9 mouse cellular contexts compared by ENCODE assay signal in genomic region chr9:58308395-58308794, GRCm38 (mm10). TPM values are rescaled to one million over a fixed set of nuclear protein-coding genes. Genes with fewer than 3 reads are reported as not detected.
DNase-seq lines count a peak whose midpoint lies in the region; ATAC-seq lines count a peak whose summit lies in the region.
"Had no signal": no experiment of that assay in that cellular context is flagged by ENCODE, and none has a peak within 500 bp of the region (broad histone marks: within the 10 kb centered on the region; RNA-seq: fewer than 3 reads in every experiment).

No protein-coding gene starts in this region.

- no peak for DNase-seq in frontal cortex, postnatal 25 days (ENCODE audit: low spot score in 2 of 2)
- peak; percentile 47 for DNase-seq in adipocyte (ENCODE audit: low spot score)
- DNase-seq in heart, adult 18-20 months, result peak; percentile 73 to 82
- no peak for DNase-seq in limb, embryonic 10.5 days (ENCODE audit: low spot score)
- DNase-seq in adrenal gland, adult (ENCODE audit: inconsistent age in 2 of 2, low spot score in 1 of 2), result no peak
- no peak for DNase-seq in thymus, postnatal 10 days (ENCODE audit: low spot score in 2 of 2)

- H3K27ac ChIP-seq in limb, embryonic 10.5 days, result peak overlapping the region; percentile 66
- 0 out of 2 replicates have a peak overlapping the region, but pooled peaks have one; percentile 50 for H3K27ac ChIP-seq in stomach, embryonic 16.5 days (ENCODE audit: low read length)
- H3K27ac ChIP-seq: liver, embryonic 14.5 days had no signal

- H3K4me2 ChIP-seq in stomach, embryonic 16.5 days (ENCODE audit: low read depth, low read length), result no peak overlapping the region

- no peaks in the 10 kb centered on the region for H3K36me3 ChIP-seq in limb, embryonic 10.5 days
- no peaks in the 10 kb centered on the region for H3K36me3 ChIP-seq in stomach, embryonic 16.5 days (ENCODE audit: control insufficient read depth, insufficient read depth, low read length)

- H3K4me3 ChIP-seq in limb, embryonic 10.5 days, result no peak overlapping the region
- no peak overlapping the region for H3K4me3 ChIP-seq in stomach, embryonic 16.5 days (replicated peaks; ENCODE audit: low read length)

- peaks cover 43% of the 10 kb centered on the region for H3K27me3 ChIP-seq in limb, embryonic 10.5 days (ENCODE audit: low read depth, poor library complexity, severe bottlenecking)
- H3K27me3 ChIP-seq in stomach, embryonic 16.5 days (ENCODE audit: control insufficient read depth, insufficient read depth, low read length), result no peaks in the 10 kb centered on the region

- WGBS in limb, embryonic 10.5 days, result 40% methylated on average over 6 of the region's 6 CpGs
- 28% methylated on average over 6 of the region's 6 CpGs for WGBS in stomach, embryonic 16.5 days

- peaks cover 83% of the 10 kb centered on the region for H3K4me1 ChIP-seq in limb, embryonic 10.5 days
- peaks cover 61% of the 10 kb centered on the region for H3K4me1 ChIP-seq in stomach, embryonic 16.5 days (ENCODE audit: control insufficient read depth, insufficient read depth, low read length)

- peak; percentile 66 for ATAC-seq in frontal cortex, adult (ENCODE audit: low TSS enrichment)
- peak; percentile 30; the same call in 1 of the 2 replicates for ATAC-seq in stomach, embryonic 16.5 days (ENCODE audit: insufficient read depth, low FRiP score)

- no peaks in the 10 kb centered on the region for H3K9me3 ChIP-seq in limb, embryonic 10.5 days (replicated peaks)
- no peaks in the 10 kb centered on the region for H3K9me3 ChIP-seq in stomach, embryonic 16.5 days (replicated peaks; ENCODE audit: control insufficient read depth, low read length)

- 0 out of 2 replicates have a peak overlapping the region, but pooled peaks have one; percentile 7 for H3K9ac ChIP-seq in stomach, embryonic 16.5 days (ENCODE audit: low read length)
- H3K9ac ChIP-seq: liver, embryonic 14.5 days had no signal

RNA-seq across cellular contexts. Expression of gene Loxl1, which starts 4.6 kb away (rescaled TPM):
- 10 to 100 TPM; 18.3 to 20.2 TPM for total RNA-seq in heart, adult 18-20 months (2021)
- polyA plus RNA-seq in limb, embryonic 10.5 days (2016; fragmentation: Nextera tagmentation; extraction: Ambion mirVana), result 6.0 and 12.9 TPM in 2 replicates
- 31.0 and 33.4 TPM in 2 replicates for polyA plus RNA-seq in stomach, embryonic 16.5 days (2015; fragmentation: Nextera tagmentation; extraction: Ambion mirVana)

RNA-seq across cellular contexts. Expression of gene Stoml1, which starts 55.4 kb away (rescaled TPM):
- total RNA-seq in heart, adult 18-20 months (2021), result 10 to 100 TPM; 10.2 to 10.5 TPM
- 21.8 and 26.1 TPM in 2 replicates for polyA plus RNA-seq in limb, embryonic 10.5 days (2016; fragmentation: Nextera tagmentation; extraction: Ambion mirVana)
- polyA plus RNA-seq in stomach, embryonic 16.5 days (2015; fragmentation: Nextera tagmentation; extraction: Ambion mirVana), result 23.7 and 26.0 TPM in 2 replicates

RNA-seq across cellular contexts. Expression of gene Pml, which starts 58.8 kb away (rescaled TPM):
- total RNA-seq in heart, adult 18-20 months (2021), result 1 to 10 TPM; 8.1 to 8.8 TPM
- 20.5 and 21.0 TPM in 2 replicates for polyA plus RNA-seq in limb, embryonic 10.5 days (2016; fragmentation: Nextera tagmentation; extraction: Ambion mirVana)
- 17.9 and 19.0 TPM in 2 replicates for polyA plus RNA-seq in stomach, embryonic 16.5 days (2015; fragmentation: Nextera tagmentation; extraction: Ambion mirVana)

Comparison
In these comparisons a context has a peak if more than half of its experiments do, and no peak if none do; other contexts are left out.
1. DNase-seq: peak in adipocyte (single experiment) and heart, adult 18-20 months (2 of 2); none in frontal cortex, postnatal 25 days (0 of 2), limb, embryonic 10.5 days (single experiment), adrenal gland, adult (0 of 2) and thymus, postnatal 10 days (0 of 2).